Mouse (Mus musculus): ENCODE results near the gene Btg2. TPM values are rescaled to one million over a fixed set of nuclear protein-coding genes. Genes with fewer than 3 reads are reported as not detected.
A peak's percentile ranks its signal among the peaks of the same experiment; 100 is the strongest.

The Btg2 gene
- 21.3 and 22.1 TPM in 2 replicates for polyA plus RNA-seq (2014; fragmentation: Nextera tagmentation; extraction: Ambion mirVana)

GRCm38 (mm10) chr1:134078802-134079476 lies at the start of gene Btg2:
Gene Btg2, minus strand, starts transcription at chr1:134079120.
- WGBS = 0% methylated on average over 50 of the region's 62 CpGs
- peak within 1 kb of the TSS; percentile 5; the same call in 1 of the 2 replicates for H3K27ac ChIP-seq (replicated peaks; ENCODE audit: low read depth, low read length)
- H3K4me1 ChIP-seq (ENCODE audit: control insufficient read depth, insufficient read depth, low read length) = peaks cover 9% of the 10 kb centered on the region; the same call in 1 of the 2 replicates
- H3K36me3 ChIP-seq (ENCODE audit: control insufficient read depth, insufficient read depth, low read length) = no peaks in the 10 kb centered on the region
- H3K9me3 ChIP-seq (ENCODE audit: control insufficient read depth, low read length) = no peaks in the 10 kb centered on the region
- H3K4me3 ChIP-seq (ENCODE audit: low read depth, low read length) = peak within 1 kb of the TSS; percentile 65
- peak; percentile 95 for ATAC-seq (ENCODE audit: insufficient number of reproducible peaks, low FRiP score, low TSS enrichment, low read depth)
- peak; percentile 98 for DNase-seq (ENCODE audit: low spot score)
- H3K4me2 ChIP-seq (ENCODE audit: low read depth, severe bottlenecking) = peak within 1 kb of the TSS; percentile 76
- no peaks in the 10 kb centered on the region for H3K27me3 ChIP-seq (ENCODE audit: control insufficient read depth, insufficient read depth, low read length)
- peak within 1 kb of the TSS; percentile 72 for H3K9ac ChIP-seq (ENCODE audit: low read length)

GRCm38 (mm10) chr1:134122195-134122594 lies 43.3 kb upstream of the Btg2 start:
- Histone ChIP-seq H3K36me3 (ENCODE audit: control insufficient read depth, insufficient read depth, low read length) (no peaks in the 10 kb centered on the region), H3K27me3 (ENCODE audit: control insufficient read depth, insufficient read depth, low read length) (no peaks in the 10 kb centered on the region), H3K4me1 (ENCODE audit: control insufficient read depth, insufficient read depth, low read length) (no peaks in the 10 kb centered on the region), H3K4me2 (ENCODE audit: low read depth, severe bottlenecking) (no peak overlapping the region), H3K27ac (replicated peaks; ENCODE audit: low read depth, low read length) (no peak overlapping the region), H3K9me3 (ENCODE audit: control insufficient read depth, low read length) (no peaks in the 10 kb centered on the region), H3K4me3 (ENCODE audit: low read depth, low read length) (no peak overlapping the region), H3K9ac (ENCODE audit: low read length) (no peak overlapping the region)
- ATAC-seq (ENCODE audit: insufficient number of reproducible peaks, low FRiP score, low TSS enrichment, low read depth) (no peak), DNase-seq (ENCODE audit: low spot score) (peak; percentile 60)
- WGBS = 61% methylated on average over 9 of the region's 9 CpGs

GRCm38 (mm10) chr1:134120179-134120578 lies 41.3 kb upstream of the Btg2 start:
- ATAC-seq (ENCODE audit: insufficient number of reproducible peaks, low FRiP score, low TSS enrichment, low read depth) (no peak; the same call in 1 of the 2 replicates), DNase-seq (ENCODE audit: low spot score) (peak; percentile 94)
- Histone ChIP-seq H3K36me3 (ENCODE audit: control insufficient read depth, insufficient read depth, low read length) (no peaks in the 10 kb centered on the region), H3K9me3 (ENCODE audit: control insufficient read depth, low read length) (no peaks in the 10 kb centered on the region), H3K4me3 (ENCODE audit: low read depth, low read length) (no peak overlapping the region), H3K27ac (replicated peaks; ENCODE audit: low read depth, low read length) (no peak overlapping the region), H3K9ac (ENCODE audit: low read length) (no peak overlapping the region), H3K4me2 (ENCODE audit: low read depth, severe bottlenecking) (no peak overlapping the region), H3K4me1 (ENCODE audit: control insufficient read depth, insufficient read depth, low read length) (no peaks in the 10 kb centered on the region), H3K27me3 (ENCODE audit: control insufficient read depth, insufficient read depth, low read length) (no peaks in the 10 kb centered on the region)
- 5% methylated on average over 5 of the region's 5 CpGs for WGBS

GRCm38 (mm10) chr1:134117110-134117509 lies 38.2 kb upstream of the Btg2 start:
- DNase-seq (ENCODE audit: low spot score) = no peak
- Histone ChIP-seq H3K27ac (replicated peaks; ENCODE audit: low read depth, low read length) (no peak overlapping the region), H3K4me3 (ENCODE audit: low read depth, low read length) (no peak overlapping the region), H3K36me3 (ENCODE audit: control insufficient read depth, insufficient read depth, low read length) (no peaks in the 10 kb centered on the region), H3K27me3 (ENCODE audit: control insufficient read depth, insufficient read depth, low read length) (no peaks in the 10 kb centered on the region), H3K9ac (ENCODE audit: low read length) (no peak overlapping the region), H3K4me2 (ENCODE audit: low read depth, severe bottlenecking) (no peak overlapping the region), H3K4me1 (ENCODE audit: control insufficient read depth, insufficient read depth, low read length) (no peaks in the 10 kb centered on the region), H3K9me3 (ENCODE audit: control insufficient read depth, low read length) (no peaks in the 10 kb centered on the region)
- 84% methylated on average over 5 of the region's 5 CpGs for WGBS
- no peak for ATAC-seq (ENCODE audit: insufficient number of reproducible peaks, low FRiP score, low TSS enrichment, low read depth)

- DNase-seq (ENCODE audit: low spot score) (no peak), ATAC-seq (ENCODE audit: insufficient number of reproducible peaks, low FRiP score, low TSS enrichment, low read depth) (no peak)
- 61% methylated on average over 8 of the region's 8 CpGs for WGBS
- H3K4me2 ChIP-seq (ENCODE audit: low read depth, severe bottlenecking) = no peak overlapping the region
- H3K27ac ChIP-seq (replicated peaks; ENCODE audit: low read depth, low read length) = no peak overlapping the region
- H3K4me1 ChIP-seq (ENCODE audit: control insufficient read depth, insufficient read depth, low read length) = no peaks in the 10 kb centered on the region
- H3K9me3 ChIP-seq (ENCODE audit: control insufficient read depth, low read length) = no peaks in the 10 kb centered on the region
- no peaks in the 10 kb centered on the region for H3K36me3 ChIP-seq (ENCODE audit: control insufficient read depth, insufficient read depth, low read length)
- H3K27me3 ChIP-seq (ENCODE audit: control insufficient read depth, insufficient read depth, low read length) = no peaks in the 10 kb centered on the region
- H3K4me3 ChIP-seq (ENCODE audit: low read depth, low read length) = no peak overlapping the region
- no peak overlapping the region for H3K9ac ChIP-seq (ENCODE audit: low read length)
These were observed 36.5 kb upstream of the Btg2 start for GRCm38 (mm10) chr1:134115424-134115823.

- H3K27ac ChIP-seq (replicated peaks; ENCODE audit: low read depth, low read length) = no peak overlapping the region
- DNase-seq (ENCODE audit: low spot score) (no peak), ATAC-seq (ENCODE audit: insufficient number of reproducible peaks, low FRiP score, low TSS enrichment, low read depth) (no peak)
- H3K27me3 ChIP-seq (ENCODE audit: control insufficient read depth, insufficient read depth, low read length) = no peaks in the 10 kb centered on the region
- H3K4me2 ChIP-seq (ENCODE audit: low read depth, severe bottlenecking) = no peak overlapping the region
- no peak overlapping the region for H3K4me3 ChIP-seq (ENCODE audit: low read depth, low read length)
- H3K4me1 ChIP-seq (ENCODE audit: control insufficient read depth, insufficient read depth, low read length) = no peaks in the 10 kb centered on the region
- WGBS = 79% methylated on average over 13 of the region's 13 CpGs
- H3K9me3 ChIP-seq (ENCODE audit: control insufficient read depth, low read length) = no peaks in the 10 kb centered on the region
- no peak overlapping the region for H3K9ac ChIP-seq (ENCODE audit: low read length)
- H3K36me3 ChIP-seq (ENCODE audit: control insufficient read depth, insufficient read depth, low read length) = no peaks in the 10 kb centered on the region
These were observed 35.8 kb upstream of the Btg2 start for GRCm38 (mm10) chr1:134114730-134115129.

- Histone ChIP-seq H3K4me3 (ENCODE audit: low read depth, low read length) (no peak overlapping the region), H3K9me3 (ENCODE audit: control insufficient read depth, low read length) (no peaks in the 10 kb centered on the region), H3K4me2 (ENCODE audit: low read depth, severe bottlenecking) (no peak overlapping the region), H3K36me3 (ENCODE audit: control insufficient read depth, insufficient read depth, low read length) (no peaks in the 10 kb centered on the region), H3K4me1 (ENCODE audit: control insufficient read depth, insufficient read depth, low read length) (no peaks in the 10 kb centered on the region), H3K27ac (replicated peaks; ENCODE audit: low read depth, low read length) (no peak overlapping the region), H3K9ac (ENCODE audit: low read length) (no peak overlapping the region), H3K27me3 (ENCODE audit: control insufficient read depth, insufficient read depth, low read length) (no peaks in the 10 kb centered on the region)
- DNase-seq (ENCODE audit: low spot score) = no peak
- 80% methylated on average over 7 of the region's 7 CpGs for WGBS
- ATAC-seq (ENCODE audit: insufficient number of reproducible peaks, low FRiP score, low TSS enrichment, low read depth) = no peak
These were observed 35.1 kb upstream of the Btg2 start for GRCm38 (mm10) chr1:134114018-134114417.

- no peak overlapping the region for H3K27ac ChIP-seq (replicated peaks; ENCODE audit: low read depth, low read length)
- no peaks in the 10 kb centered on the region for H3K36me3 ChIP-seq (ENCODE audit: control insufficient read depth, insufficient read depth, low read length)
- H3K9ac ChIP-seq (ENCODE audit: low read length) = no peak overlapping the region
- ATAC-seq (ENCODE audit: insufficient number of reproducible peaks, low FRiP score, low TSS enrichment, low read depth) = no peak
- no peak overlapping the region for H3K4me3 ChIP-seq (ENCODE audit: low read depth, low read length)
- no peak overlapping the region for H3K4me2 ChIP-seq (ENCODE audit: low read depth, severe bottlenecking)
- no peak for DNase-seq (ENCODE audit: low spot score)
- no peaks in the 10 kb centered on the region for H3K9me3 ChIP-seq (ENCODE audit: control insufficient read depth, low read length)
- WGBS = 64% methylated on average over 5 of the region's 5 CpGs
- no peaks in the 10 kb centered on the region for H3K4me1 ChIP-seq (ENCODE audit: control insufficient read depth, insufficient read depth, low read length)
- no peaks in the 10 kb centered on the region for H3K27me3 ChIP-seq (ENCODE audit: control insufficient read depth, insufficient read depth, low read length)
These were observed 34.6 kb upstream of the Btg2 start for GRCm38 (mm10) chr1:134113560-134113959.

GRCm38 (mm10) chr1:134110979-134111378 lies 32.1 kb upstream of the Btg2 start, which contains the start of gene Chit1:
Gene Chit1, plus strand, starts transcription at chr1:134111242.
- Histone ChIP-seq H3K4me2 (ENCODE audit: low read depth, severe bottlenecking) (no peak within 1 kb of the TSS), H3K9me3 (ENCODE audit: control insufficient read depth, low read length) (no peaks in the 10 kb centered on the region), H3K4me3 (ENCODE audit: low read depth, low read length) (no peak within 1 kb of the TSS), H3K27me3 (ENCODE audit: control insufficient read depth, insufficient read depth, low read length) (no peaks in the 10 kb centered on the region), H3K4me1 (ENCODE audit: control insufficient read depth, insufficient read depth, low read length) (no peaks in the 10 kb centered on the region), H3K36me3 (ENCODE audit: control insufficient read depth, insufficient read depth, low read length) (no peaks in the 10 kb centered on the region), H3K27ac (replicated peaks; ENCODE audit: low read depth, low read length) (no peak within 1 kb of the TSS), H3K9ac (ENCODE audit: low read length) (no peak within 1 kb of the TSS)
- no peak for DNase-seq (ENCODE audit: low spot score)
- ATAC-seq (ENCODE audit: insufficient number of reproducible peaks, low FRiP score, low TSS enrichment, low read depth) = no peak
- WGBS = 78% methylated on average over 4 of the region's 4 CpGs

Data from limb, embryonic 11.5 days (tissue).